Mouse (Mus musculus): Measurements from ENCODE around the gene Slc35f5. TPM values are rescaled to one million over a fixed set of nuclear protein-coding genes. Genes with fewer than 3 reads are reported as not detected.

The Slc35f5 gene
- total and polyA plus RNA-seq, 3 experiments: 3.9 to 6.0 (median 5.8) TPM

- dilution Hi-C loops (cut with MboI; ENCODE audit: extremely low pct_ligation_motif_present, extremely low pct_unique_long_range_greater_than_20kb, low sequenced_read_pairs) (no loop called here), in situ Hi-C loops (cut with MboI; ENCODE audit: low pct_ligation_motif_present, low pct_unique_long_range_greater_than_20kb, low sequenced_read_pairs) (loop anchor here (10.0 kb wide), 1 partner anchor 201 kb away; no protein-coding TSS in a partner anchor)
- Histone ChIP-seq H3K9ac (ENCODE audit: insufficient read depth, low read depth) (no peak overlapping the region), H3K4me3 (replicated peaks in 1 of 3; ENCODE audit: low read depth in 2 of 3, low read length in 2 of 3, poor library complexity in 1 of 3) (no peak overlapping the region), H3K4me1 (ENCODE audit: control insufficient read depth in 1 of 2, insufficient read depth in 2 of 2) (peaks cover 0 to 9% of the 10 kb centered on the region in 2 experiments; a peak in 2 of 4 replicates), H3K27ac (ENCODE audit: insufficient read depth, low read depth) (no peak overlapping the region), H3K36me3 (replicated peaks in 1 of 2; ENCODE audit: control insufficient read depth in 1 of 2, insufficient read depth in 1 of 2, low read length in 1 of 2) (peaks cover 13 to 18% of the 10 kb centered on the region in 2 experiments), H3K79me2 (replicated peaks; ENCODE audit: control insufficient read depth, extremely low read depth, insufficient read depth, poor library complexity, severe bottlenecking) (no peaks in the 10 kb centered on the region), H3K4me2 (ENCODE audit: insufficient read depth, low read depth, poor library complexity, severe bottlenecking) (no peak overlapping the region), H3K9me3 (replicated peaks; ENCODE audit: low read length) (no peaks in the 10 kb centered on the region), H3K27me3 (replicated peaks) (no peaks in the 10 kb centered on the region)
- DNase-seq (ENCODE audit: extremely low read depth): no peak
- TF ChIP-seq KAT2A (IDR thresholded peaks at IDR 0.05; ENCODE audit: insufficient replicate concordance, low read length) (no peak), SMC3 (IDR thresholded peaks at IDR 0.05; ENCODE audit: low read depth, low read length) (no peak)
Observed at GRCm38 (mm10) chr1:125575458-125576114, 15.2 kb downstream of the Slc35f5 start.

DNA sequence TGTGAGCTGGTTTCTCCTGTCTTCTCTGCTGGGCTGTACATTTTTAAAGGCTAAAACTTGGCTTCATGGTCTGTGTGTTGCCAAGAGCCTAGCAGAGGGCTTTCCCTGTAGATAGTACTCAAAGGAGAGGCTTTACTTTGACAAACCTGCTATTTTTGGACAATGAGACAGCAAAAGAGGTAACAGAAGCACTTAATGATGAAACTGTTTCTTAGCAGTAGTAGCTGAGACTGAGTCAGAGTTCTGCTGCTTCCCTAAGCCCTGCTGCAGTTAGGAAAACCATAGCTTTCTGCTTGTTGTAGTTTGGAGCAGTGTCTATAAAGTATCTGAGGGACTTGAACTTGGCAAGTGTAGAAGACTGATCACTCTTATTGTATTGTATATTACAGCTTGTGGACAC, 16.6 kb downstream of the Slc35f5 start:
- Histone ChIP-seq H3K4me2 (ENCODE audit: insufficient read depth, low read depth, poor library complexity, severe bottlenecking) (no peak overlapping the region), H3K9ac (ENCODE audit: insufficient read depth, low read depth) (no peak overlapping the region), H3K4me3 (replicated peaks in 1 of 3; ENCODE audit: low read depth in 2 of 3, low read length in 2 of 3, poor library complexity in 1 of 3) (no peak overlapping the region), H3K27me3 (replicated peaks) (no peaks in the 10 kb centered on the region), H3K4me1 (ENCODE audit: control insufficient read depth in 1 of 2, insufficient read depth in 2 of 2) (peaks cover 0 to 9% of the 10 kb centered on the region in 2 experiments; a peak in 2 of 4 replicates), H3K9me3 (replicated peaks; ENCODE audit: low read length) (no peaks in the 10 kb centered on the region), H3K79me2 (replicated peaks; ENCODE audit: control insufficient read depth, extremely low read depth, insufficient read depth, poor library complexity, severe bottlenecking) (no peaks in the 10 kb centered on the region), H3K36me3 (replicated peaks in 1 of 2; ENCODE audit: control insufficient read depth in 1 of 2, insufficient read depth in 1 of 2, low read length in 1 of 2) (peaks cover 11 to 18% of the 10 kb centered on the region in 2 experiments), H3K27ac (ENCODE audit: insufficient read depth, low read depth) (no peak overlapping the region)
- DNase-seq (ENCODE audit: extremely low read depth): no peak
- dilution Hi-C loops (cut with MboI; ENCODE audit: extremely low pct_ligation_motif_present, extremely low pct_unique_long_range_greater_than_20kb, low sequenced_read_pairs) (no loop called here), in situ Hi-C loops (cut with MboI; ENCODE audit: low pct_ligation_motif_present, low pct_unique_long_range_greater_than_20kb, low sequenced_read_pairs) (loop anchor here (10.0 kb wide), 1 partner anchor 202 kb away; no protein-coding TSS in a partner anchor)
- TF ChIP-seq UBTF (IDR thresholded peaks at IDR 0.05; ENCODE audit: low read depth, low read length) (no peak), ZNF384 (IDR thresholded peaks at IDR 0.05; ENCODE audit: low read depth, low read length) (no peak), NELFE (IDR thresholded peaks at IDR 0.05; ENCODE audit: low read depth, low read length) (no peak), USF2 (conservative IDR thresholded peaks at IDR 0.05; ENCODE audit: low read depth, low read length) (no peak), MXI1 (IDR thresholded peaks at IDR 0.05; ENCODE audit: low read depth, low read length) (no peak), MAFK (IDR thresholded peaks at IDR 0.05; ENCODE audit: insufficient replicate concordance, low read length) (no peak), ZKSCAN1 (IDR thresholded peaks at IDR 0.05; ENCODE audit: borderline replicate concordance, low read depth, low read length) (no peak), CTCF (conservative IDR thresholded peaks at IDR 0.05 in 1 of 2, IDR thresholded peaks at IDR 0.05 in 1 of 2; ENCODE audit: low read depth in 2 of 2, low read length in 2 of 2) (no peak), E2F4 (IDR thresholded peaks at IDR 0.05; ENCODE audit: insufficient replicate concordance, low read depth, low read length) (no peak), TBP (conservative IDR thresholded peaks at IDR 0.05; ENCODE audit: low read depth, low read length) (no peak), USF1 (IDR thresholded peaks at IDR 0.05; ENCODE audit: low read depth, low read length) (no peak), BHLHE40 (IDR thresholded peaks at IDR 0.05; ENCODE audit: low read depth, low read length) (no peak), SIN3A (IDR thresholded peaks at IDR 0.05; ENCODE audit: low read length) (no peak), IRF4 (IDR thresholded peaks at IDR 0.05; ENCODE audit: low read depth, low read length) (no peak), ETS1 (conservative IDR thresholded peaks at IDR 0.05; ENCODE audit: low read depth, low read length) (no peak), KAT2A (IDR thresholded peaks at IDR 0.05; ENCODE audit: insufficient replicate concordance, low read length) (no peak), POLR2AphosphoS2 (IDR thresholded peaks at IDR 0.05; ENCODE audit: low read depth, low read length) (no peak), EP300 (IDR thresholded peaks at IDR 0.05; ENCODE audit: low read length) (no peak), ELF1 (IDR thresholded peaks at IDR 0.05; ENCODE audit: low read depth, low read length) (no peak), JUND (conservative IDR thresholded peaks at IDR 0.05; ENCODE audit: low read depth, low read length) (no peak)
